Mouse (Mus musculus) cerebellum, postnatal 25 days (tissue): ENCODE results near the gene Appbp2.

Experiments used
- DNase-seq, 2 experiments: peaks; one replicate each; pipeline ENCODE4 v3.0.0; 2021; ENCODE audit warnings: mixed read lengths in 2 of 2

Appbp2 gene

DNA sequence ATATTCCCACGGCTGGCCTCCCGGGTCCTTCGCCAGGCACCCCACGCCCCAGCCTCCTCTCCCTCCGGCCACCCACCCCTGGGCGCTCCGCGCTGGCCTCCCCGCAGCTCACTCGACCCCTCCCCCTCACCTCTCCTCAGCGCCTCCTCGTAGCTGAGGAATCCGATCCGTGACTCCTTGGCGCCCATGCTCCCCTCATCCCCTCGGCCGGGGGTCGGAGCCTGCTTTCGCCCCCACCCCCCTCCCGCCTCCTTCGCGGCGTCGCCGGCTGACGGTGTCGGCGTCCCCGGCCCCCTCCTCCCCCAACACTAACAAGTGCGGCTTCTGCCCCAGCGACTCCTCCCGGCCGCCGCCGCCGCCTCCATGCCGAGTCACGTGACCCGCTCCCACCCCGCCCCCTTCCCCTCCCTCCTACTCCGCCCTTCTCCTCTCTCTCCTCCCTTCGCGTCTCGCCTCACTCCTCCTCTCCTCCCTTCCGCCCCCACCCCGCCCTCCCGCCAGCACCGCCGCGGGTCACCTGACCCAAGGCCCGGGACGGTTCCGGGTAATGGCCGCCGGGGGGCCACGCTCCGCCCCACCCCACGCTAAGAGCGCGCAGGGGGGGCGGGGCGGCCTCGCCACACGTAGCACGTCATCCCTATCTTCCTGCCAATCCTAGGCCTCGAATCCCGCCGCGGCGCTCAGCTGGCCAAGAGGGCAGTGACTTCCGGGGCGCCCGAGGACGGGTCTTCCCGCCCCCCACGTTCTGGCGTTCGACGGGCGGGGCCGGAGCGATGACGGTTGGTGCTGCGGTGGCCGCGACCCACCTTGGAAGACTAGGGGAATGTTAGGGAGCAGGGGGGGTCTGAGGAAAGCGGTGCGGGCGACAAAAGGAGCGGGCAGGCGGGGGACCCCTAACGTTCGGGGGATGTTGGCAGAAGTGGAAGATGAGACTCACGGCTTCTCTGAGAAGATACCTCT, 95.1 kb downstream of the Appbp2 start, which contains the start of gene Usp32:
Gene Usp32, minus strand, starts transcription at position 581 of the 960 bp plus-strand sequence.
- DNase-seq = peak; percentile 97 to 98

DNA sequence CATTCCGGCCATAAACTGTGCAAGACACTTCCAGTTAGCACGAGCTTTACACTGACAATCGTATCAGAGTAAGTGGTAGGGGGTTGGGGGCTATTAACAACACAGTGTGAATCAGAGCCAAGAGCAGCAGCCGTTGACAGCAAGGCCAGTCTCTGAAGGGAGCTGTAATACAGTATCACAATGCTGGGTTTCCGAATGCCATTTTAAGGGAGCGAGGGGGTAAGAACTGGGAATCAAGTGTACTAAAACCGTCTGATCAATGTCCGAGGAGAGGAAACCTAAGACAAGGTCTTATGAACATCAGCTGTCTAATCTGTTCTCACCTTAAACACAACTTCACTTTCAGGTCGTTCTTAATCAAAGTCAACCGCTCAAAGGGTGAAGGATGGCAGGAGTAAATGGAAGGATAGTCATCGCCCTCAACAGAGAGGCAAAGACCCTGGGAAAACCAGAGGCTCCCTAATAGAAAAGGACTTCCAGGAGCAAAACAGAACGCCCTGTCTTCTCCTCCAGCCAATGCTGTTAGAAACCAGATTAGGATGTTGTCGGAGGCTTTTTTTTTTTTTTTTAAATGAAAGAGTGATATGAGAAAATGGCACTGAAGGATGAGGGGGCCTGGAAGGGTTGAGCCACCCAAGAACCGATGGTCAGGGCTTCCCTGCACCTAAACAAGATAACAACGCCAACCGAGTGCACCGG, 96.0 kb downstream of the Appbp2 start:
- DNase-seq = peak; percentile 23 to 35
